Mouse (Mus musculus): ENCODE results near the gene Vwa3b.

DNA sequence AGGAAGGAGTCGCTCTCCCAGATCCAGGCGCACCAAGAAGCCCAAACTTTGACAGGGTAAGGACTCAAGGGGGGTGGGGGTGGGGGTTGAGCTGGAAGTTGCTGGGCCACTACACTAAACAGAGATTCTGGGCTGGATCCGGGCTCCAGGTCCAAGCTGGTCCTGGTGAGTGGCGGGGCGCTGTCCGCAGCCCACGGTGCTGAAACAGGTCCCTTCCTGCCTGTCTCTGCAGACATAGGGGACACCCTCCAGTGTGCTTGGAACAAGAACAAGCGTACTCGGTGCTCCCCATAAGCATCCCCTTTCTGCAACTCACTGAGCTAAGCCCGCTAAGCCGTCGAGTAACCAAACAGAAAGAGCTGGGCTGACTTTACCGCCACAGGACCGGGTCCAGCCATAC, 192.0 kb downstream of the Vwa3b start:
- TF ChIP-seq CTCF (IDR thresholded peaks at IDR 0.05; ENCODE audit: low read depth, low read length) = no peak
- TF ChIP-seq POLR2A (IDR thresholded peaks at IDR 0.05; ENCODE audit: insufficient read depth, low read length) = no peak
